Mouse (Mus musculus) myocyte (in vitro differentiated cells): Measurements from ENCODE around the gene Gripap1.

Source experiments
- CEBPB ChIP-seq: IDR thresholded peaks from 2 replicates; pipeline ENCODE4 v1.6.1; 2011; ENCODE audit warnings: mild to moderate bottlenecking, moderate library complexity; ENCODE audit not compliant: poor library complexity, insufficient read depth, severe bottlenecking
- E2F4 ChIP-seq: IDR thresholded peaks from one replicate; pipeline ENCODE4 v1.6.1; 2011; ENCODE audit warnings: mild to moderate bottlenecking, control low read depth, moderate library complexity; ENCODE audit not compliant: insufficient read depth
- MAX ChIP-seq: IDR thresholded peaks from one replicate; pipeline ENCODE4 v1.6.1; 2011; ENCODE audit warnings: low read depth, mild to moderate bottlenecking, control low read depth
- MYOD1 ChIP-seq, 3 experiments: IDR thresholded peaks; one replicate each; pipeline ENCODE4 v1.6.1; 2011; ENCODE audit warnings: control low read depth in 2 of 3, low read depth in 2 of 3, mild to moderate bottlenecking in 2 of 3, moderate library complexity in 1 of 3; ENCODE audit not compliant: insufficient read length in 2 of 3, control insufficient read depth in 1 of 3
- MYOG ChIP-seq, 3 experiments: IDR thresholded peaks; one replicate each; pipeline ENCODE4 v1.6.1; 2011; ENCODE audit warnings: control low read depth in 2 of 3, low read depth in 2 of 3, mild to moderate bottlenecking in 2 of 3; ENCODE audit not compliant: insufficient read length in 2 of 3, control insufficient read depth in 1 of 3, insufficient read depth in 1 of 3
- POLR2A ChIP-seq: IDR thresholded peaks from one replicate; pipeline ENCODE4 v1.6.1; 2011; ENCODE audit warnings: low read depth, mild to moderate bottlenecking, control low read depth, moderate library complexity; ENCODE audit not compliant: insufficient read length
- POLR2AphosphoS2 ChIP-seq: IDR thresholded peaks from one replicate; pipeline ENCODE4 v1.6.1; 2011; ENCODE audit warnings: low read depth, control low read depth; ENCODE audit not compliant: insufficient read length
- REST ChIP-seq: IDR thresholded peaks from one replicate; pipeline ENCODE4 v1.6.1; 2011; ENCODE audit warnings: mild to moderate bottlenecking, control low read depth, moderate library complexity; ENCODE audit not compliant: insufficient read depth, insufficient read length
- SRF ChIP-seq: IDR thresholded peaks from one replicate; pipeline ENCODE4 v1.6.1; 2011; ENCODE audit warnings: low read depth; ENCODE audit not compliant: control insufficient read depth, insufficient read length
- TCF12 ChIP-seq: IDR thresholded peaks from one replicate; pipeline ENCODE4 v1.6.1; 2011; ENCODE audit warnings: mild to moderate bottlenecking, control low read depth; ENCODE audit not compliant: poor library complexity, insufficient read depth, severe bottlenecking
- TCF3 ChIP-seq: IDR thresholded peaks from one replicate; pipeline ENCODE4 v1.6.1; 2011; ENCODE audit warnings: low read depth, control low read depth; ENCODE audit not compliant: insufficient read length
- USF1 ChIP-seq: IDR thresholded peaks from one replicate; pipeline ENCODE4 v1.6.1; 2011; ENCODE audit warnings: low read depth, mild to moderate bottlenecking, control low read depth, moderate library complexity

DNA sequence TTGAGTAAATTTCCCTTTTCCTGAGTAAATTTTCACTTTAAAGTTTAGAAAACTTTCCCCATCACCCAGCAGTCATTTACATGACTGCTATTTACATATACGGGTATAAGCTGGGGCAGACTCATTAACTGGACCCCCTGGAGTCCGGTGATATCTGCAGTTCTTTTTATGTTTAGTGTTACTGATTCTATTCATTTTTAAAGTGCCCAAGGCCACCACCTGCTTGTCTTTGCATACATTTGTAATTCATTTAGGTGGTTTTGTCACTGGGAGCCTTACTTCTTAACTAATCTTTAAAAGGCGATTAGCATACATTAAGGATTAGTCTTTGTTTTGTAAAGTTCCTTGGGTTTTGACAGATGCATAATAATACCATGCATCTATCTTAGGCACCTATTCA lies 80.3 kb downstream of the Gripap1 start:
- TF ChIP-seq E2F4 (no peak), MYOD1 (IDR thresholded peaks at IDR 0.05; ENCODE audit: control insufficient read depth in 1 of 3, insufficient read length in 2 of 3, low read depth in 2 of 3) (no peak), MAX (no peak), MYOG (IDR thresholded peaks at IDR 0.05; ENCODE audit: control insufficient read depth in 1 of 3, insufficient read depth in 1 of 3, insufficient read length in 2 of 3, low read depth in 2 of 3) (no peak), POLR2A (no peak), TCF12 (no peak), POLR2AphosphoS2 (no peak), CEBPB (no peak), TCF3 (no peak), USF1 (no peak), REST (no peak), SRF (no peak)
